Mouse (Mus musculus) left cerebral cortex, adult 9 months (tissue): ENCODE results near the gene Arhgef17.
A peak's percentile ranks its signal among the peaks of the same experiment; 100 is the strongest.

Experiments used
- DNase-seq, 2 experiments: peaks; one replicate each; pipeline ENCODE4 v3.0.0; 2022; ENCODE audit warnings: low spot score in 2 of 2

Arhgef17 gene

GRCm38 (mm10) chr7:100931926-100932480, at the start of gene Arhgef17:
Gene Arhgef17 (minus strand): TSS chr7:100932107.
- no peak for DNase-seq

GRCm38 (mm10) chr7:100979175-100979574, 47.3 kb upstream of the Arhgef17 start:
- no peak for DNase-seq

- DNase-seq: no peak
Observed at GRCm38 (mm10) chr7:100978171-100978570, 46.3 kb upstream of the Arhgef17 start.

- DNase-seq: no peak
Observed at GRCm38 (mm10) chr7:100974135-100974903, 42.4 kb upstream of the Arhgef17 start, which contains the start of gene P2ry6. Gene P2ry6 (minus strand): TSS chr7:100974649.

- DNase-seq: no peak
Observed at GRCm38 (mm10) chr7:100972875-100973274, 41.0 kb upstream of the Arhgef17 start.

GRCm38 (mm10) chr7:100968874-100969659, 37.2 kb upstream of the Arhgef17 start:
- no peak for DNase-seq

- no peak for DNase-seq
Observed at GRCm38 (mm10) chr7:100968376-100968775, 36.5 kb upstream of the Arhgef17 start.

- DNase-seq: no peak
Observed at GRCm38 (mm10) chr7:100967850-100968249, 35.9 kb upstream of the Arhgef17 start.

GRCm38 (mm10) chr7:100966014-100966413, 34.1 kb upstream of the Arhgef17 start:
- no peak for DNase-seq

GRCm38 (mm10) chr7:100965079-100965478, 33.2 kb upstream of the Arhgef17 start:
- DNase-seq: no peak

GRCm38 (mm10) chr7:100964242-100964641, 32.3 kb upstream of the Arhgef17 start:
- DNase-seq: no peak

GRCm38 (mm10) chr7:100963381-100963780, 31.5 kb upstream of the Arhgef17 start:
- DNase-seq: no peak

- no peak for DNase-seq
Observed at GRCm38 (mm10) chr7:100961146-100961545, 29.2 kb upstream of the Arhgef17 start.

- no peak for DNase-seq
Observed at GRCm38 (mm10) chr7:100960462-100960861, 28.6 kb upstream of the Arhgef17 start.

- DNase-seq: no peak
Observed at GRCm38 (mm10) chr7:100958426-100958825, 26.5 kb upstream of the Arhgef17 start.

- DNase-seq: no peak
Observed at GRCm38 (mm10) chr7:100952686-100953085, 20.8 kb upstream of the Arhgef17 start.

- peak in 1 of 2 experiments; percentile 30 for DNase-seq
Observed at GRCm38 (mm10) chr7:100951903-100952302, 20.0 kb upstream of the Arhgef17 start.

- peak in 1 of 2 experiments; percentile 34 for DNase-seq
Observed at GRCm38 (mm10) chr7:100950481-100951010, 18.6 kb upstream of the Arhgef17 start.

- DNase-seq: no peak
Observed at GRCm38 (mm10) chr7:100950031-100950430, 18.1 kb upstream of the Arhgef17 start.

GRCm38 (mm10) chr7:100944738-100945137, 12.8 kb upstream of the Arhgef17 start:
- no peak for DNase-seq

- no peak for DNase-seq
Observed at GRCm38 (mm10) chr7:100944306-100944705, 12.4 kb upstream of the Arhgef17 start.
